Mouse (Mus musculus): ENCODE measurements at regions not wholly inside any gene's neighbourhood (a gene's known extent, or its start where the extent isn't known, plus 50 kb on each side); places are given as distances from the start of the nearest gene placed in this dataset.

DNA sequence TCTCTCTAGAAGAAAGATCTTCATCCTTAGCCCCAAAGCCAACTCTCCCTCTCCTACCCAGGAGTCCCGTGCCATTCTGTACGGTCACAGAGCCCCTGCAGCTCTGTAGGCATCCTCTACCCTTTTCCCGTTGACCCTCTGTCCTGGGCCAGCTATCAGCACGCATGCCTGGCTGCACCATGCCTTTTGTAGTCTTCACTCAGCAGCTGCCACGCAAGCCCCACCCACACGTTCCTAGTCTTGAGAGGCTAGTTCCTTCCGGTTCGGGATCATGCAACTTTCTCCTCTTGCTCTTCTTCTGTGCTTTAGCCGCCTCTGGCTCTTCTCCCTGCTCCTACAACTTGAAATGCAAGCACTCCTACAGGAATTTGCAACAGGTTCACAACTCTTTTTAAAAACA, 152.1 kb upstream of the Pgrmc2 start:
- peak; percentile 25 for DNase-seq (ENCODE audit: low read depth, low spot score)

DNA sequence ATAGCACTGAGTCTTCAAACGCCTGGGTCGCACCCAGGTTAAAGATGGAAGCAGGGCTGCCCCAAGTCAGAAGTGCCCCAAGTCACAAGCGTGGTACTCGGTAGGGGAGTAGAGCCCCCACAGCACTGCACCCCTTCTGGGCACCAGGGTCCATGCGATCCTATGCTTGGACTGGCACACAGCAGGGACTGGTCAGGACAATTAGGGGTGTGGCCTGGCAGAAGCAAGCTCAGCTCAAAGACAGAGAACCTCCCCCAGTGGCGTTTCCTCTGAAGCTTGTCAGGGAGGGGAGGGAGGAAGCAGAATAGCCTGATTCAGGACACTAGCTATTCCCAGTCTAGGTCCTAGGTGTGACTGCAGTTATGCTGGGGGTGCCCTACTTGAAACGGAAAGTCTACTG, 151.3 kb upstream of the Pgrmc2 start:
- no peak for DNase-seq (ENCODE audit: low read depth, low spot score)

DNA sequence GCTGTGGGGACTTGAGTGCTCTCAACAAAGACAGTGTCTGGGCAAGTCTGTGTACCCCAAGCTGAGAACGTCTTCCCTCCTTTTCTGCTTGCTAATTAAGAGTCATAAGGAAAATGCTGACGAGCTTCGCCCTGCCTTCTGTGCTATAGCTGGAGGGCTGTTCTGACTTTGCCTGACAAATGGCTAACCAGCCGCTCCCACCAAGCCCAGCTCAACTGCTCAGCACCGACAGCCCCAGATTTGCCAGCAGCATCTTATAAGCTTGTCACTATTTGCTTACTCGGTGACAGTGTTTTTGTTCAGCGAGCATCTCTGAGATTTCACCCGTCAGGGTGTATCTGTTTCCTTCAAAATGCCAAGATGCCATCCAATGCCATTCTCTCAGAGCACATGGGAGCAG, 150.6 kb upstream of the Pgrmc2 start:
- no peak for DNase-seq (ENCODE audit: low read depth, low spot score)

DNA sequence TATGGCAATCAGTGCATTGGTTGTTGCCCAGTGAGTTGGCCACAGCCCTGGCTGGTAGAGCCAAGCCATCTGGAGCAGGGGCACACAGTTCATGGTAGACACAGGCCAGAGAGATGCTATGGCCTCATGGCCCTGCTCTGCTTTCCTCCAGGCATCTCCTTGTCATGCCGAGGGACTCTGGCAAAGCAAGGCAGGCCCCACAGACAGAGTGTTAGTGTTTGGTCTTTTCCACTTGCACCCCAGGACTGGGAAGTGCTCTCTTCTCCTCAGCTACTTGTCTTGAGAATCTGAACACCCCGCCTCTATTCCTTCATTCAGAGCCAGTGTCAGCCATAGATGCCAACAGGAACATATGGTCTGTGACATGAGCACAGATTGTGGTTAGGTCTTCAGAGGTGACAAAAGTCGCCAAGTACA, 148.1 kb upstream of the Pgrmc2 start:
- DNase-seq (ENCODE audit: low read depth, low spot score), result no peak

DNA sequence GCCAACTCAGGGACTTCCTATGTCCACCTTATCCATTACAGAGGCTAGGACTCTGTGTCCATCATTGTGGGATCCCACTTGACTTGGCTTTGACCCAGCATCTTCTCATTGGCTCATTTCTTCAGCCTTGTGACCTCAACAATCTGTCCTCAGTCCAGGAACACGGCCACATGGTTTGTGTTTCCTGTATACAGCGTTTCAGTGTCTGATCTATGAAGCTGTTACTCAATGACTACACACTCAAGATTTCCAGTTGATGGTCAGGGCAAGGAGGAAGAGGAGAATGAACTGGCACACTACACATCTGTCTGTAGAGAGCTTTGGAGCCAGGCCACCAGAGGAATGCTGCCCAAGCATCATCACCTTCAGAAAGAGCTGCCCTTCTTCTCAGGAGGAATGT, 146.6 kb upstream of the Pgrmc2 start:
- no peak for DNase-seq (ENCODE audit: low read depth, low spot score)

DNA sequence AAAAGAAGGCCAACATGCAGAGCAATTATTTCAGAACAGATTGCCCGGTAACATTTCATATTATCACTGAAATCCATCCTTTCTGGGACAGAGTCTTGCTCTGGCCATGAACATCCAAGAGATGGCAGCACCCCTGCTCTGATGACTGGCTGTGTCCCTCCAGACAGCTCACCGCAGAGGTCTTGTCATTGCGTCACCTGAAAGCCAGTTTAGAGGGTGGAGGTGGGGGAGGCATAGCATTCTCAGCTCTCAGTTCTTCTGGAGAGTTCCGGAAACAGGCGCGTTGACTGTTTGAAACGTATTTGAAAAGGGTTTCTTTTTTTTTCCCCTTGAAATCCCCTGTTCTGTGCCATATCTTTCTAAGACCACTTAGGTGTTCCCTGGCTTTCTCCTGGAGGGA, 145.7 kb upstream of the Pgrmc2 start:
- DNase-seq (ENCODE audit: low read depth, low spot score), result peak; percentile 51

DNA sequence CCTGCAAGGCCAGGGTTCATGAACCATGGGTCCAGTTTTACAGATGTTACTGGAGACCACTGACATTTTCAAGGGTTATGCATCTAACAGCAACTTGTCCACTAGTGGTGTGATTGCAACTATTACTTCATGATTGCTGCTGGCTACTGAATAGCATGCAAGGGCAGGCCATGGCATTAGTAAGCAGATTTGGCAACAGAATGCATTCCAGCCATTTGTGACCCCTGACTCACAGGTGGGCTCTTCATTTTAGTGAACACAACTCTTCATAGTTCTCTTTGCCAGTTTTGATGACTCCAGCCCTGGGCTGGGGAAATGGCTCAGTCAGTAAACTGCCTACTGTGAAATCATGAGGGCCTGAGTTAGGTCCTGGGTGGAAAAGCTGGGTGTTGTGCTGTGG, 137.9 kb upstream of the Pgrmc2 start:
- no peak for DNase-seq (ENCODE audit: low read depth, low spot score)

DNA sequence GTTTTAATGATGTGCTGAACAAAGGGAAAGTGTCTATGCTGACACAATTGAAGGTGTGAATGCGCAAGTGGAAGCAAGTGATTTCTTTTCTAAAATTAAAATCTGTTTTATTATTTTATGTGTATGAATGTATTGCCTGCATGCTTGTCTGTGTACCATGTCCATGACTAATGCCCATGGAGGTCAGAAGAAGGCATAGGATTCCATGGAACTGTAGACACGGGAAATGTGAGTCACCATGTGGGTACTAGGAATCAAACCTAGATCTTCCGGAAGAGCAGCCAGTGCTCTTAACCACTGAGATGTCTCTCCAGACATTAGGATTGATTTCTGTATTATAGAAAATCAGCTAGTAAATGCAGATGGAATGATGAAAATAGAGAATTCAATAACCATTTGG, 134.9 kb upstream of the Pgrmc2 start:
- DNase-seq (ENCODE audit: low read depth, low spot score), result no peak

DNA sequence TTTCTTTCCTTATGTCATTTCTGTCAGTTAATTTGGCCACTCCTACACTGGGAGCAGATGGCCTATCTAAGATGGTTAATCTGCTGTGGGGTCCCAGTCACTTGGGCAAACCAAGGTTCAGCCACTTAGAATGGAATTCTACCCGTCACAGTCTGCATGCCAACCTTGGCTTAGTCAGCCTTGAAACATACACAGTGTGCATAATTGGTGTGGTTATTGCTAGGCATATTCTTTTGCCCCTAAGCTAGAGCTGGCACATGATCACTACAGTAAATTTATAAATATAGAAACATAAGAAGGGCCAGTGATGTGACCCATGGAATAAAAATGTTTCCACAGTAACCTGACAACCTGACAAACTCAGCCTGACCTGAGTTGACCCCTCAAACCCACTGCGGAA, 130.7 kb upstream of the Pgrmc2 start:
- no peak for DNase-seq (ENCODE audit: low read depth, low spot score)

DNA sequence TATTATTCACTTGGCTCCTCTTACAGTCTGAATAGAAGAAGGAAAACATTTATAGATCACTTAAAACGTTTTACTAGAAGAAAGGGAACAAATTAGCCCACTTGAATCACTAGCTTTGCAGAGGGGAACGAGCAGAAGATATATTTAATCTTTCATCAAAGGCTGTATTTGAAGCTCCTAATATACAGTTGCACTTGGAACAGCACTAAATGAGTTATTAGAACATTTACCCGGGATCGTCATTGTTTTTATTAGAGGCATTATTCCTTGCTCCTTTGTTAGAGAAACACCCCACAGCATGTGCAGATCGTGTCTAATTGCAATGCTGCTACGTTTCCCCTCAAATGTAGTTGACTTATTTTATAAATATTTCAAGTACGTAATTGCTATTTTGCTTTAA, 127.5 kb upstream of the Pgrmc2 start:
- no peak for DNase-seq (ENCODE audit: low read depth, low spot score)

DNA sequence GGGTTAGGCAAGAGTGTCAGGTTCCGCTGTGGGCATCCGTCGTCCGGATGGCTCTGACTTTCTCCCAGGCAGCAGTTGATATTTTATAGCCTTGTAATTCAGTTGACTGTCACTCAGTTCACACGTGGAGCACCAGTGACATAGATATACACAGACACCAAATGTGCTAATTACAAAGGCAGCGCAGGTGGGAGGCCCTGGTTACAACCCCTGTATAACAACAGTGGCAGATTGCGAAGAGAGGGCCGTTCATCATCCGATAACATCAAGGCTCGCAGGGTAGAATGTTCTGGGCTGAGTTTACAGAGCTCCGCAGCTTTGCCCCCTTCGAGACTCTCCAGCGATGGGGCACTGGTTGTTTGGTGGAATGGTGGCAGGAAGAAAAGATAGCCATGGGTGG, 120.0 kb upstream of the Pgrmc2 start:
- no peak for DNase-seq (ENCODE audit: low read depth, low spot score)

DNA sequence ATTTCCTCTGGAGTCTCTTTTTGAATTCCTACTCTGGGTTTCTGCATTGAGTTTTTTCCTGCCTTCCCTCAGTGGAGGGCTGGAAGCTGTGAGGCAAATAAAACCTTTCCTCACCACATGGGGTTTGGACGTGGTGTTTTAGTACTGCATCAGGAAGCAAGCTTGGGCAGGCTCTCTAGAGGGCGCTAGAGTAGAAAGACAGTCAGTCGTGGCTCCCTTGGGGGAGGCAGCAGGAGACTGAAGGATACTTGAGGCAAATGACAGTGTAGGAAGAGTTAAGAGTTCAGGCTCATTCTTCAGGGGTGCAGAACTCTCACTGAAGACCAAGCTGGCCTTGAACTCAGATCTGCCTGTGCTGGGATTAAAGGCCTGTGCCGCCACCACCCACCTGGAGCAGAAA, 118.9 kb upstream of the Pgrmc2 start:
- peak; percentile 80 for DNase-seq (ENCODE audit: low read depth, low spot score)

DNA sequence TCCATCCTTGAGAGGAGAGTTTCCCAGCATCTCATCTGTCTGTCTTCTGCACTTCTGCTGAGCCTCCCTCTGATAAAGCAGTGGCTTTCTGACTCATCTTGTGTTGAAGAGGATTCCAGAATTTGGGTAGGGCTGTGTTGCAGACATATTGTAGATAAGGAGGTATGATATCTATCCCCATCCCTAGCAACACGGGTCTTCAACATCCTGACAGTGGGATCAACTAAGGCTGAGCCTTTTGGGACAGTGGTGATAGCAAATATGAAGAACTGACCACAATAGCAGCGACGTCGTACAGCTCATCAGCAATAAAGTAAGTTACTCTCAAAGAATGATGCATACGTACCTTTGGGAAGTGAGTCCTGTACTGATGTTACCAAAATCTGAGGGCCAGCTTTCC, 117.2 kb upstream of the Pgrmc2 start:
- no peak for DNase-seq (ENCODE audit: low read depth, low spot score)

DNA sequence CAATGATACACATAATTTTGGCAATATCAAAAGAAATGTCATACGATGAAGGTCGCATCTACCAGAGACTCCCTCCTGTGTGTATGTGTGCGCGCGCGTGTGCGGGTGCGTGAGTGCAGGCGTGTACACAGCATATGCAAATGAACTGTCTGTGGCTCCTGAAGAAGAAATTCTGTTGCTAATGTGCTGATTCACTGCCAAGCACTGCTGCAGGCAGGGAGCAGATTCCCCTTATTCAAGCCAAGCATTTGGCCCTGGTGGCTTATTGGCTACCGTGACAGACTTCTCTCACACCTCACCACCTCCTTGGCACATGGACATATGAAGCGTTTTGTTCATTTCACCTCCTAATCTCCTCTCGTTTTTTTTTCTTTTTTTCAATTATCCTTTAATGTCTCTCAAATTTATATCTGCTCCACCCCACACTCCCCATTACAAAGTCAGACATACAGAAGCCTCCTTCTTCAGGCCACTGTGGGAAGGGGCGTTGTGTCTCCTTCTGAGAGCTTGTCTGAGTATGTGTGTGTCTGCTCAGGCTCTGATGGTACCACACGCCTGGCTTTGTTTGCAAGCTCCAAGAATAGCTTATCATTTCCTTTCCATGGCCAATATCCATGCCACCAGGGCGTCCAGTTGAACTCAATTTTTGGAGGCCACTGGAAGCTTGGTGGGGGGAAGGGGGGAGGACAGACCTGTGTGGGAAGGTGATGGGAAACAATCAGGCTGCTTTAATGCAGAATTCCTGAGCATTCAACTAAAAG, 115.5 kb upstream of the Pgrmc2 start:
- DNase-seq (ENCODE audit: low read depth, low spot score), result peak; percentile 33

DNA sequence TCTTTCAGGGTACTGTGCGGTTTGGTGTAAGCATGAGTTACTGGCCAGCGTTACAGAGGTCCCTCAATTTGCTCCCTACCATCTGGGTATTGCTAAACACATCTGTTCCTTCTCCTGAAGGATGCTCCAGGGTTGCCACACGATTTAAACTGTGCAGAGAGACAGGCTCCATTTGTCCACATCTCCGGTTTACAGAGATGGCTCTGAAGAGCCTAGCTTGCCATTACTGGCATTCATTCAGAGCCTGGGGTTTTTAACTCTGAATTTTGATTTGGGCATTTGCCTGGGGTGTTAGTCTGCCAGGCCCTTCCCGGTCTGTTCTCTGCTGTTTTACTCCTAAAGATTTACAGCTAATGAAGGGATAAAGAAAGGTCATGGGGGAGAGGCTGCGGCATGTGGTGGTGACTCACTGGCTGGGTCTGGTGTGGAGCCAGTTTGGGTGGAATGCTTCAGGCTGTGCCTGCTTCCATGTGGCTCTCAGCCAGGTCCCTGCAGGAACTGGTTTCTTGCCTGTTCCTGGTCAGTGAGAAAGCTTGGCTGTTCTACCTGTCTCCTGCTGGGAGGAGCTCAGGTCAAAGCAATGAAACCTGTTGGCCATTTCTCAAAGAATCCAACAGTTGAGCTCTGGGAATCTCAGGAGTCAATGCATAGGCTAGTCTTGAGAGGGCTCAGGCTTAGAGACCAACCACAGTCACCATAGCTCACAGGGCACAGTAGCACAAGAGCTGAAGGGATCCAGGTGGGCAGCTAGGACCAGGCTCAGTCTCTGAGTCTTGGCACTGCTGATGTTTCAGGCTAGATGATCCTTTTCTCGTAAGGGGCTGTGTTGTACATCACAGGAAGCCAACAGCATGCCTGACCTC, 112.5 kb upstream of the Pgrmc2 start:
- no peak for DNase-seq (ENCODE audit: low read depth, low spot score)

DNA sequence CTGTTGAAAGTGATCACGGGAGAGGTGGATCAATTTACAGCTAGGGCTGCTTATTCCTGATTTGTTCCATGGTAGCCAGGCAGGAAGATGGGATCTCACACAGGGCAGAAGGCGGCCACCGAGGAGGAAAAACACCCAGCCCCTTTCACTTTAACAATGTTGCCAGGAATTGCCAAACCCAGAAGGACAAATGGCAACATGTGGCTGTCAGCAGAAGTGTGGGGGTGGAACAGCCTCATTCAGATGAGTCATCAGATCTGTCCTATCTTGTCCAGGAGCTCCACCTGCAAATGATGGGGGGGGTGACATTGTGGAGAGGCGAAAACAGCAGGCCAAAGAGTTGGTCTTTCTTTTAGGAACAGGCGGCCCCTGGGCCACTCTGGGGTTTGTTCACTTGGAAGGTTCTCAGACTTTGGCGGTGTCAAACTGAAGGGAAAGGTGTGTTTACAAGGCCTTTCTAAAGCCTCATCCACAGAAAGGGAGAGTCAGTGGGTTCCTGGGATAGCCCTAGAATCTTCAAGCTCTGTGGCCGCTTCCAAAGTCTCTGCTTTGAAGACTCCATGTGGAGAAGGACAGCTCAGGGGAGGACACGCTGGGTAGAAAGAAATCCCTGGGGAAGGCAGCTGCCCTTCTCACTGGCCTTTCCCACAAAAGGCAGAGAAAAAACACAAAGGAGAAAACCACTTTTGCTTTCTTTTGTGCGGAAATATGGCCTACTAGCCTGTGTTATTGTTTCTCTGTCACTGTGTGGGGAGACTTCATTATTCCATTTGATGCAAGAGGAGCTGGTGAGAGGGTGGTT, 111.7 kb upstream of the Pgrmc2 start:
- no peak for DNase-seq (ENCODE audit: low read depth, low spot score)

DNA sequence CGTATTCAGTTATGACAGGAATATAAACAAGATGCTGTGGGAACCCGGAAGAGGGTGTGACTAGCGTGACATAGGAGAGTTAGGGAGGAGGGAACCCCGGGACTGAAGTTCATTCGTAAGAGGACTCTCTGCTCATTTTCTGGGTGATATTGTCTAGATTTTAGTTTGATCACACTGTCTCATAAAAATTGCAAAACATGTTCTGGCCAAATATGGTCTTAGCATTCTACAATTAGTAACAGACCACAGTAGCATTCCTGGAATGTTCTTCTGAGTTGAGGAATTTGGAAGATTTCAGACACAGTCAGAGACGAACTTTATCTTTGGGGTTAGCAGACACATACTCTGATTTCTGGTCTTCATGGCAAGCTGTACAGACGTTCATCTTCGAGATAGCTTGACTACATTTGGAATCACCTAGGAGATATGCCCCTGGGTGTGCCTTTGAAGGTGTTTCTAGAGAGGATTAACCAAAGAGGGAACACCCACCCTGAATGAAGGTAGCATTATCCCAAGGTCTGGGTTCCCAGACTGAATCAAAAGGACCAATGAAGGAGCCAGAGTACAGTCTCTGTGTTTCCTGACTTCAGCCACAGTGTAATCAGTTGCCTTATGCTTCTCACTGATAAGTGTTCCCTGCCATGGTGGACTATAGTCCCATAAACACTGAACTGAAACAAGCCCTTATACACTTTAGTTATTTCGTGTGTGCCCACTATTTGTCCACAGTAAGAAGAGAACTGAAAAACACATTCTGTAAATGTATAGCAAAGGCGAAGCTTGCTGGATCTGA, 102.7 kb upstream of the Pgrmc2 start:
- no peak for DNase-seq (ENCODE audit: low read depth, low spot score)

DNA sequence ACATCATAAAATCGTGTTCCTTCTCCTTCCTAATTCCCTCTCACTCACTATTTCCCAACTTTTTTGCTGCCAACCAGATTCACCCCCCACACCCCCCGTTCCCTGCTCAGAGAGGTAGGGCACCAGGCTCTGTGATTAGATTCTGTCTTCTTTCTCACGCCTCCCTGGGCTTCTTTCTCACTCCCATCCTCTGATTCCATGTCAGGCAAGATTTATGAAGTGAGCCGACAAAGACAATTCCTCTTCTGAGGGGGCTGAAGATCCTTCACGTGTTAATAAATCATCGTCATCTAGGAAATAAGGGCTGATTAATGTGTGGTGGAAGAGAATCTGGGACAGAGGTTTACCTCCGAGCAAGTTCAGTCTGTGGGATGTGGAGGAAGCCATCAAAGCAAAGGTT, 101.5 kb upstream of the Pgrmc2 start:
- no peak for DNase-seq (ENCODE audit: low read depth, low spot score)

DNA sequence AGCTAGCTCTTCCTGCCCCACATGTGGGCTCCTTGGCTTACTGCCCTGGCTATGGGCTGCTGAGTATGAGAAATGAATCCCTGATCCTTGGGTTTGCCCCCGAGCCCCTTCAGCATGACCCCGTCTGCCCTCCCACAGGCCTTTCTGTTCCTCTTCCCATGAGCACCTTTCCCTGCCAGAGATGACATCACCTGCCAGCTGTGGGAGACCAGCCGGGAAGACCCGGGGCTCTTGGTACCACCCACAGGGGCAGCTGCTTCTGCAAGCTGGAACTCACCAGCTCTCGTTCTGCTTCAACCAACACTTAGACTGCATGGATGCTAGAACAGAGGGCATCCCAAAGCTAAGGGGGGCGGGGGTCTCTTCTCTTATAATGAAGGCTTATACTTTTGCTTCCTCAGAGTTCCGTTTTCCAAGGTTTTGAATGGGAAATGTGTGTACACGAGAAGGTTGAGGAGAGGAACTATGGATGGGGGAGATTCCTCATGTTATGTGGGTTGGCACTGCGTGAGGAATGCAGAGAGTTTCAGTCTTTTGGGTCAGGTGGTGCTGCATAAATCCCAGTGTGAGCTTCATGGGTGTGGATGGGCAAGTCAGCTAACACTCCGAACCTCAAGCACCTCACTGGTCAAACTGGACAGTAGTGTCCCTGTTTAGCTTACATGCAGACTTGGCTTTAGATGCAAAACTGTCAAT, 100.2 kb upstream of the Pgrmc2 start:
- no peak for DNase-seq (ENCODE audit: low read depth, low spot score)

DNA sequence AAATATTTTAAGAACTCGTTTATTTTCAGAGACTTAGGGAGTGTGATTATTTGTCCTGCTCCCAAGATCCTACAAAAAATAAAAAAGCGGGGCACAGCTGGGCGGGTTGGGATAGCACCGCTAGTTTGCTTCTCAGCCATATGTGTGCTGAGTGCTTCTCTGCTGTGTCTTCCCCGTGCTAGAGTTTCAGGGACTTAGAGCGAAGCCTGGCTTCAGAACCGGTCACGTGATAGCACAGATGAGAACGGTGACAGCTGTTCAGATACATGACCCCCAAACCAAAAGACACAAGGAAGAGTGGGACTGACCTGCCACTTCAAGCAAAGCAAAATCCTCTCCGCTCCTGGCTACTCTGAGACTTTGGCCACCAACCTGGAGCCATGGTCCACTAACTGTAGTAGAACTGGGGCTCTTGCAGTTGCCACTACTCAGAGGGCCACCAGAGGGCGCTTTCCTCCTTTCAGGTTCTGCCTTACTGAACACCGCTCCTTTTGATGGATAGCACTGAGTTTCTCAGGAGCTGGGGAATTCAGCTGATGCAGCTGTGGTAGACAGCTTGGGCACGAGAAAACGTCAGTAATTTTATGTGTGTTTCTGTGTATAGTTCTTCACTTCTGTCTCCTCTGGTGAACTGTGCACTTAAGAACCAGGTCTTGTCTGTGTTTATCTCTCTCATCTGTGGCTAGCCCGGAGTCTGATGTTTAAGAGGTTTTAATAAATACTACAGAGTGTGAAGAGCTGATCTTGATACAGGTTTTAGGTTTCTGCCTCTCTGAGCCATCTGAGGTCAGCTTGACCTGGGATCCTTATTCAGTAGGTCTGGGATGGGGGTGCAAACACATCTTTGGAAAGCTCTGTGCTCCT, 99.4 kb upstream of the Pgrmc2 start:
- peak; percentile 80 for DNase-seq (ENCODE audit: low read depth, low spot score)
